Mouse (Mus musculus): ENCODE data around the gene Dnase1l1.
A peak's percentile ranks its signal among the peaks of the same experiment; 100 is the strongest.

Gene Dnase1l1

GRCm38 (mm10) chrX:74270062-74270901 lies 11.9 kb downstream of the Dnase1l1 start, which contains the start of gene Rpl10:
Gene Rpl10, plus strand, starts transcription at chrX:74270812.
- peak; percentile 97 for DNase-seq (ENCODE audit: low spot score)

GRCm38 (mm10) chrX:74269736-74270061 lies 12.4 kb downstream of the Dnase1l1 start:
- no peak for DNase-seq (ENCODE audit: low spot score)

DNA sequence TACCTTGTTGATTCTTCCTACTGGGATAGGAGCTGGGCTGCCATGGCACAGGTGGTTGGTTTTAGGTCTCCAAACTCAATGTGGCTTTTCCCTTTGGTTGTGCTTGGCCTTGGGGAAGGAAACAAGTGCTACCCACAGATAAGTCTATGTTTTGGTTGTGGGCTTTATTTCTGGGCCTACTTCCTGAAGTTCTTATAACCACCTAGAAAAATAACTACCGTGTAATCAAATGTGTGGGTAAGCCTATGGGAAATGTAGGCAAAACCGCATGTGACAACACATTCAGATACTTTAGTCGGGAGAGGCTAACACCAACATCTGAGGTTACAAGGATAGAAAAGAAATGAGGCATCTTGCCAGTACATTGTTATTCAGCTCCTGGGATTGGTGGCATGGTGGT lies 24.4 kb downstream of the Dnase1l1 start:
- no peak for DNase-seq (ENCODE audit: low spot score)

- DNase-seq (ENCODE audit: low spot score): no peak
These were observed 27.1 kb downstream of the Dnase1l1 start for GRCm38 (mm10) chrX:74254888-74255565.

- peak; percentile 95 for DNase-seq (ENCODE audit: low spot score)
These were observed 27.8 kb downstream of the Dnase1l1 start, which contains the start of gene Emd for GRCm38 (mm10) chrX:74254153-74254887. Gene Emd, plus strand, starts transcription at chrX:74254687.

DNA sequence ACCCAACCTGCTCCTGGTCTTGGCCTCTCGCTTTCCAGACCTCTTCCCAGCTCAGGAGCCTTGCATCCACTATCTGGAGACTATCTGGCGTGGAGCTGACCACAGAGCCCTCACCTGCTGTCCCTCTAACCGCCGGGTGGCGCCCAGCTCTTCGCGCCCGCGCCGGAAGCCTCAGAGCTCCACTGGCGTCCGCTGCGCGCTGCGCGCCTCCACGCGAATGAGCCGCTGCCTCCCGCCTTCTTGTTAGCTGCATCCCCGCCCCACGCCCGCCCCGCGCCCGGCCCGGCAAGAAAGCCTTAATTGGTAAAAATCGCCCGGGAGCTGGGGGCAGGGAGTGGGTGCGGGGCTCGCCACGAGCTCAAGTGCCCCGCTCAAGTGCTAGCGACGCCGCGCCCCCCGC lies 32.5 kb downstream of the Dnase1l1 start, which contains the start of gene Flna:
TSS of gene Flna (minus strand) at position 206 of the 400 bp plus-strand sequence.
- DNase-seq (ENCODE audit: low spot score): peak; percentile 78

DNA sequence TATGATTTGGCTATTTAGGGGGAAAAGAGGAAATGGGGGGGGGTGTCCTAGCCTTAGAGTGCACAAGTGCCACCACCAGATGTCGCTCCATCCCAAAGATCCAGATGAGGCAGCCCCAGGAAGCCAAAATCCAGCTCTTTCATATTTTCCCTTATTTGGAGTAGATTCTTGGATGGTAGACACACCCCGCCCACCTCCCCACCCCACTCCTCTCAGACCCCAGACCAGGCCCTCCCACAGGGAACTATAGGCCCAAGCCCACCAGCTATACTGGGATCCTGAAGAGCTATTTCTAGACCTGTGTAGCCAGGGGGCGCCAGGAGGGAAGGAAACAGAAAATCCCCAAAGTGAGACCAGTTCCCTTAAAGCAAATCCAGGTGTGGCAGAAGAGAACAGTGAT lies 33.5 kb downstream of the Dnase1l1 start:
- DNase-seq (ENCODE audit: low spot score): peak; percentile 68

- DNase-seq (ENCODE audit: low spot score): no peak
These were observed 35.4 kb downstream of the Dnase1l1 start for GRCm38 (mm10) chrX:74246693-74247092.

DNA sequence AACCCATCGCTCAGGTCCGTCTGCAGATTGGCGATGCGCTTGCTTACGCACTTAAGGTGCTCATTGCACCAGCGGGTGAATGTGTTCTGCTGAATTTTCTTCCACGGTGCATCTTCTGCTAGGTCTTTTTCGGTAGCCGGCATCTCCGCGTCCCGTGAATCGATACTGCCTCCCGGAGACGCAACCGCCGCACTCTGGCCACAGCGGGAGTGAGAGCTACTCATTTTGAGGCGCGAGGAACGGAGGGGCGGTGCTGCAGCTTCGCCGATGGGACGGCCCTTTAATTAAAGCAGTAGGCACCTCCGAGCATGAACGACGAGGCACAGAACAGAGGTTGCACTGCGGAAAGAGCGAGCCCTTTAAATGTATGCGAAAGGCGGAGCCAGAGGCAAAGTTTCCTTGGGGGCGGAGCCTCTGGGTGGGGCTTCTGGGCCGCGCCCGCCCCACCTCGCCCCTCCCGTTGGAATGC lies 35.9 kb downstream of the Dnase1l1 start:
- peak; percentile 90 for DNase-seq (ENCODE audit: low spot score)

GRCm38 (mm10) chrX:74245687-74246086 lies 36.5 kb downstream of the Dnase1l1 start:
- peak; percentile 75 for DNase-seq (ENCODE audit: low spot score)

- DNase-seq (ENCODE audit: low spot score): no peak
These were observed 37.0 kb downstream of the Dnase1l1 start for GRCm38 (mm10) chrX:74245107-74245506.

DNA sequence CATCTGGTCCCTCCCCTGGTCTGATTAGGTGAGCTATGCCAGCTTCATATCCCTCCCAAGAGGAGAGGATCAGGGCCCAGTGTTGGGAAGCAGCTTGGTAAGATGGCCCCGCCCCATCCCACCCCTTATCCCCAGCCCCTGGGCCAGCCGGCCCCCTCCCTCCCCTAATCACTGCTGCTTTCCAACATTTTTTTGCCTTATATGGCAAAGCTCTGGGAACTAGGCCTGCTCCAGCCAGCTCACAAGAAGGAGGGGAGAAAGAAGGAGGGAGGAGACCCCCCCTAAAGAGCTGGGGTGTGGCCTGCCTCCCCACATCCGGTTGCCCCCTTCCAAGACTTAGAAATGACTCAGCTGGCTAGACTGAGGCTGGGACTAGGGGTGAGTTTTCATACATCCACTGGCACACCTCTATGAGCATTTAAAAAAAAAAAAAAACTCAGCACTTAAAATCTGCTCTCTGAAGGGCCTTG lies 37.5 kb downstream of the Dnase1l1 start:
- DNase-seq (ENCODE audit: low spot score): peak; percentile 20

GRCm38 (mm10) chrX:74243807-74244206 lies 38.3 kb downstream of the Dnase1l1 start:
- DNase-seq (ENCODE audit: low spot score): no peak

DNA sequence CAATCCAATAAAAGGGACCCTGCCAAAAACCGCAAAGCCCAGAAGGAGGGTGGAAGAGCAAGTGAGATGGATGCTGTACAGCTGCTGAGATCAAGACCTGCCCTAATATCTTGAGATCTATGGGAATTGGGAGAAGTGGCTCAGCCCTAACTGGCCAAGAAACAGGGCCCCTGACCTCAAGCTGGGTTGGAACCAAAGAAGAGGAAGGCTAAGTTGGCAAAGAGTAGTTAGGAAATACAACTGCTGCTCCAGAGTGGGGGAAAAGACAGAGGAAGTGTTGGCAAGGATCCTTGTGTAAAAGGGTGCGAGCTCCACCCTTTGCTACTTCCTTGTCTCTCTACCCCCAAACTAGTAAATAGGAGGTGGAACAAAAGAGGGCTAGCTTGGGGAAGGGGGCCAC lies 38.7 kb downstream of the Dnase1l1 start:
- DNase-seq (ENCODE audit: low spot score): no peak

- no peak for DNase-seq (ENCODE audit: low spot score)
These were observed 41.8 kb downstream of the Dnase1l1 start for GRCm38 (mm10) chrX:74240332-74240731.

- DNase-seq (ENCODE audit: low spot score): no peak
These were observed 48.9 kb downstream of the Dnase1l1 start for GRCm38 (mm10) chrX:74233196-74233595.

DNA sequence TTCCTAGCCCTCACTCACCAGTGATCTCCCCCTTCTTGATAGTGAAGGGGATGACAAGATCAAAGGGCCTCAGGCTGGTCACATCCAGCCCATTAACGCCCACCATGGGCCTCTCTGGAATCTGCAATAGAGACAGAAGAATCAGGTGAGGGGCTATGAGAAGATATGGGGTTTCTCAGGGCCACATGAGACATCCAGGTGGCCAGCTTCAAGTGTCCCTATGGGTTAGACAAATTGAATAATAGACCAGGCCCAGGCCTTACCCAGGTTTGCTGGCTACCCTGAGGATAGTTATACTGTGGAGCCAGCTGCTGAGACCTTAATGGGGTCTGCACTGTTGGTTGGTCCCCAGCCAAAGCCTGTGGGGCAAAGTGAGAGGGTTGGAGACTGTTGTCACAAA lies 52.1 kb downstream of the Dnase1l1 start:
- DNase-seq (ENCODE audit: low spot score): no peak

All from MN1 (cell line).